Mouse (Mus musculus) gonadal fat pad, adult 2 months (tissue): ENCODE measurements around the gene Dnaic2. TPM values are rescaled to one million over a fixed set of nuclear protein-coding genes. Genes with fewer than 3 reads are reported as not detected.

Experiments
- DNase-seq: peaks from one replicate; pipeline ENCODE4 v3.0.0-alpha.2; 2012; ENCODE audit warnings: low read depth
- polyA plus RNA-seq: library from polyadenylated mRNA; depleted of rRNA; stranded (reverse); fragments of >200 nt; gene quantifications from 2 replicates; pipeline ENCODE4 v1.2.3, GENCODE M21; 2012

The Dnaic2 gene
- polyA plus RNA-seq, 1 experiment = 1.6 TPM

- DNase-seq = no peak
Measured at GRCm38 (mm10) chr11:114745134-114745533, 17.9 kb downstream of the Dnaic2 start.

- DNase-seq = no peak
Measured at GRCm38 (mm10) chr11:114747564-114748138, 20.4 kb downstream of the Dnaic2 start.

- DNase-seq = no peak
Measured at GRCm38 (mm10) chr11:114764820-114765818, 37.9 kb downstream of the Dnaic2 start, which contains the start of gene Kif19a. Gene Kif19a (plus strand): TSS chr11:114765388.

- DNase-seq = no peak
Measured at GRCm38 (mm10) chr11:114769911-114770310, 42.7 kb downstream of the Dnaic2 start.

GRCm38 (mm10) chr11:114771896-114772295 lies 44.7 kb downstream of the Dnaic2 start:
- no peak for DNase-seq

- no peak for DNase-seq
Measured at GRCm38 (mm10) chr11:114780076-114780475, 52.9 kb downstream of the Dnaic2 start.

- no peak for DNase-seq
Measured at GRCm38 (mm10) chr11:114785892-114786291, 58.7 kb downstream of the Dnaic2 start.

GRCm38 (mm10) chr11:114786326-114786725 lies 59.1 kb downstream of the Dnaic2 start:
- no peak for DNase-seq

- DNase-seq = no peak
Measured at GRCm38 (mm10) chr11:114787611-114788010, 60.4 kb downstream of the Dnaic2 start.

GRCm38 (mm10) chr11:114789061-114789714 lies 62.0 kb downstream of the Dnaic2 start:
- DNase-seq = no peak

- no peak for DNase-seq
Measured at GRCm38 (mm10) chr11:114789716-114790115, 62.5 kb downstream of the Dnaic2 start.

GRCm38 (mm10) chr11:114790171-114790570 lies 63.0 kb downstream of the Dnaic2 start:
- DNase-seq = no peak

- no peak for DNase-seq
Measured at GRCm38 (mm10) chr11:114790841-114791240, 63.6 kb downstream of the Dnaic2 start.

- no peak for DNase-seq
Measured at GRCm38 (mm10) chr11:114791351-114791889, 64.2 kb downstream of the Dnaic2 start.

GRCm38 (mm10) chr11:114791891-114792411 lies 64.7 kb downstream of the Dnaic2 start:
- DNase-seq = no peak

- no peak for DNase-seq
Measured at GRCm38 (mm10) chr11:114792931-114793494, 65.8 kb downstream of the Dnaic2 start.

GRCm38 (mm10) chr11:114793868-114794545 lies 66.8 kb downstream of the Dnaic2 start:
- DNase-seq = no peak

GRCm38 (mm10) chr11:114794691-114795090 lies 67.5 kb downstream of the Dnaic2 start:
- DNase-seq = no peak

- DNase-seq = no peak
Measured at GRCm38 (mm10) chr11:114795231-114795746, 68.1 kb downstream of the Dnaic2 start.

GRCm38 (mm10) chr11:114795848-114796322 lies 68.7 kb downstream of the Dnaic2 start, which contains the start of gene Btbd17:
Gene Btbd17 (minus strand): TSS chr11:114795945.
- DNase-seq = no peak
